Mouse (Mus musculus): Measurements from ENCODE around the gene Zswim1. TPM values are rescaled to one million over a fixed set of nuclear protein-coding genes. Genes with fewer than 3 reads are reported as not detected.
A peak's percentile ranks its signal among the peaks of the same experiment; 100 is the strongest.

The Zswim1 gene
- 21.5 and 22.6 TPM in 2 replicates for total RNA-seq (2012; rRNA removed)

DNA sequence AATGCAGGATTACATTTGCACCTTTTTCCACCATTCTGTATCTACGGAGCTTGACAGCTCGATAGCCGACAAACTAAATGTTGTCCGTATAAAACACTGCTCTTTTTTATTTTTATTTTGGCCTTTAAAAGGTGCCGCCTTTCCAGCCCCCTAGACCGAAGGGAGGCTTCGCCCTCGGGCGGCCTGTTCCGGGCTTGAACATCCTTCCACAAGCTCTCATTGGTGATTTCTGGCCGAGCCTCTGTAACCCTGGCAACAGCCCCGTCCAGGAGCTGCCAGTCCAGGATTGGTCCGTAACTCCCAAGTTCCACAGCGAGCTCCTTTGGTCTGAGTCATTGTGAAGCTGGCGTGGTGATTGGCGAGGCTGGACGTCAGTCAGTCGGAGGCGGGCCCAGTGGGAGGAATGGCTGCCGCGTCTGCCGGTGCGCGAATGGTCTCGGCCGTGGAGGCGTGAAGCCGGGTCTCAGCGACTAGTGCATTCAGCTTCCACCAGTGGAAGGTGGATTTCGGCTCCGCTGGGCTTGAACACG is at the start of gene Zswim1:
Gene Zswim1 (plus strand): TSS at position 51 of the 530 bp plus-strand sequence.
- DNase-seq (ENCODE audit: low read depth, low spot score), result peak; percentile 97
- TF ChIP-seq ZNF384 (IDR thresholded peaks at IDR 0.05; ENCODE audit: low read depth, low read length), result no peak
- TF ChIP-seq HCFC1 (IDR thresholded peaks at IDR 0.05; ENCODE audit: borderline replicate concordance, insufficient read depth, low read length), result 0 out of 2 replicates have a peak, but pooled peaks have one; percentile 32
- H3K9ac ChIP-seq (ENCODE audit: insufficient read depth, low read depth, low read length, poor library complexity, severe bottlenecking), result peak within 1 kb of the TSS; percentile 99
- peaks cover 43% of the 10 kb centered on the region for H3K36me3 ChIP-seq (ENCODE audit: control insufficient read depth, insufficient read depth, low read length, poor library complexity, severe bottlenecking)
- peak within 1 kb of the TSS; percentile 99 for H3K27ac ChIP-seq (ENCODE audit: insufficient read depth, low read depth, low read length, poor library complexity, severe bottlenecking)
- peaks cover 10 to 35% of the 10 kb centered on the region in 2 experiments for H3K4me1 ChIP-seq (ENCODE audit: control insufficient read depth in 2 of 2, insufficient read depth in 2 of 2, low read length in 2 of 2, poor library complexity in 1 of 2)
- H3K9me3 ChIP-seq (ENCODE audit: control insufficient read depth, insufficient read depth, low read depth, low read length), result no peaks in the 10 kb centered on the region
- peak within 1 kb of the TSS; percentile 86 to 98 for H3K4me3 ChIP-seq (ENCODE audit: insufficient read depth in 1 of 2, low read depth in 1 of 2, low read length in 2 of 2, poor library complexity in 1 of 2, severe bottlenecking in 1 of 2)
- in situ Hi-C loops (cut with MboI; ENCODE audit: low sequenced_read_pairs in 2 of 2, unreplicated experiment in 2 of 2), result no loop called here

DNA sequence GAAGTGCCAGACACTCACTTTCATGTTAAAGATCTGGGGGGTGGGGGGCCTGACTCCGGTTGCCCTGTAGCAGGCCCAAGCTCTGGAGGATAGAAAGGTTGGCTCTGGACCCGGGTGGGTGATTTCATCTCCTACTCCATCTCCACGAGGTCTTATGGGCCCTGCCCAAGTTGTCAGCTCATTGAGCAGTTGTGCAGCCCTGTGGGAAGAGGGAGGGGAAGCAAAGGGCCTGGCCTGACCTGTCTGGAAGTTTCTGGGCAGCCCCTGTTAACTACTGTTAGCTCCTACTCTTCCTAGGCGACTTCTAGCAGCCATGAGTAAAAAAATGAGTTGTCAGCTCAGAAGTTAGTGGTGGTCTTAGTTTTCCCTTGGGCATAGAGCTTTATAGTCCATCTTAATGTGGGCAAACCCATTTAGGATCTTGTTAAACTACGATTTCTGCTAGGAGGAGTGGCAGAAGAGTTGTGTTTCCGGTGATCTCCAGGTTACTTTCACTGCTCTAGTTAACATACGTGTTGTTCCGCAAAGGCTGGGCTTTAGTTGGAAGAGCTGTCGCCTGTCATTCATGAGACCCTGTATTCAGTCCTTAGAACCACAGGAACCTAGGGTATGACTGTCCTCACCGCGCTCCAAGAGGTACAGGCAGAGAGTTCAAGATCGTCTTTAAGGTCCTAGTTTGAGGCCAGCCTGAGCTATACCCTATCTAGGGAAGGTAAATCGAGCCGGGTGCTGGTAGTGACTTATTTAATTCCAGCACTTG is 49.1 kb upstream of the Zswim1 start:
- Histone ChIP-seq H3K27ac (ENCODE audit: insufficient read depth, low read depth, low read length, poor library complexity, severe bottlenecking) (no peak overlapping the region), H3K4me1 (ENCODE audit: control insufficient read depth in 2 of 2, insufficient read depth in 2 of 2, low read length in 2 of 2, poor library complexity in 1 of 2) (peaks cover 0 to 16% of the 10 kb centered on the region in 2 experiments; a peak in 2 of 4 replicates), H3K9ac (ENCODE audit: insufficient read depth, low read depth, low read length, poor library complexity, severe bottlenecking) (no peak overlapping the region), H3K36me3 (ENCODE audit: control insufficient read depth, insufficient read depth, low read length, poor library complexity, severe bottlenecking) (peaks cover 25% of the 10 kb centered on the region), H3K9me3 (ENCODE audit: control insufficient read depth, insufficient read depth, low read depth, low read length) (no peaks in the 10 kb centered on the region), H3K4me3 (ENCODE audit: insufficient read depth in 1 of 2, low read depth in 1 of 2, low read length in 2 of 2, poor library complexity in 1 of 2, severe bottlenecking in 1 of 2) (no peak overlapping the region)
- TF ChIP-seq MAFK (IDR thresholded peaks at IDR 0.05; ENCODE audit: insufficient read depth, low read depth, low read length) (no peak), CHD2 (IDR thresholded peaks at IDR 0.05; ENCODE audit: low read depth, low read length) (no peak), ZNF384 (IDR thresholded peaks at IDR 0.05; ENCODE audit: low read depth, low read length) (no peak), ZC3H11A (IDR thresholded peaks at IDR 0.05; ENCODE audit: borderline replicate concordance, low read depth, low read length) (no peak), HCFC1 (IDR thresholded peaks at IDR 0.05; ENCODE audit: borderline replicate concordance, insufficient read depth, low read length) (no peak)
- in situ Hi-C loops (cut with MboI; ENCODE audit: low sequenced_read_pairs in 2 of 2, unreplicated experiment in 2 of 2), result no loop called here
- no peak for DNase-seq (ENCODE audit: low read depth, low spot score)

DNA sequence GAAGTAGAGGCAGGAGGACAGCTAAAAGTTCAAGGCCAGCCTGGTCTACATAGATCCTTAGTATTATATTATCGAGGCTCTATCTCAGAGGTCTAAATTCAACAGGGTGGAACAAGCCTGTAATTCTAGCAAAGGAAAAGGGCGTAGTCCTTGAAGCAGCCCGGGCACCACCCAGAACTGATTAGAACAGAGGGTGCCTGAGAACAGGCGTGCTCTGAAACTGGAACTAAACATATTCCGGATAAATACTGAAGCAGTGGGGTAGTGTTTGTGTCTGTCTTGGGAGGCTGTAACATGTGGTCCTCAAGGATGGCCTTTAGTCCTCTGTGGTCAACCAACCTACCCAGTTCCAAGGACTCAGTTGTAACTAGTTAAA is 48.5 kb upstream of the Zswim1 start:
- Histone ChIP-seq H3K27ac (ENCODE audit: insufficient read depth, low read depth, low read length, poor library complexity, severe bottlenecking) (no peak overlapping the region), H3K9ac (ENCODE audit: insufficient read depth, low read depth, low read length, poor library complexity, severe bottlenecking) (no peak overlapping the region), H3K4me3 (ENCODE audit: insufficient read depth in 1 of 2, low read depth in 1 of 2, low read length in 2 of 2, poor library complexity in 1 of 2, severe bottlenecking in 1 of 2) (no peak overlapping the region), H3K36me3 (ENCODE audit: control insufficient read depth, insufficient read depth, low read length, poor library complexity, severe bottlenecking) (peaks cover 25% of the 10 kb centered on the region), H3K9me3 (ENCODE audit: control insufficient read depth, insufficient read depth, low read depth, low read length) (no peaks in the 10 kb centered on the region), H3K4me1 (ENCODE audit: control insufficient read depth in 2 of 2, insufficient read depth in 2 of 2, low read length in 2 of 2, poor library complexity in 1 of 2) (peaks cover 0 to 16% of the 10 kb centered on the region in 2 experiments; a peak in 2 of 4 replicates)
- no peak for TF ChIP-seq CHD2 (IDR thresholded peaks at IDR 0.05; ENCODE audit: low read depth, low read length)
- TF ChIP-seq MAFK (IDR thresholded peaks at IDR 0.05; ENCODE audit: insufficient read depth, low read depth, low read length), result no peak
- TF ChIP-seq ZNF384 (IDR thresholded peaks at IDR 0.05; ENCODE audit: low read depth, low read length), result no peak
- no peak for TF ChIP-seq ZC3H11A (IDR thresholded peaks at IDR 0.05; ENCODE audit: borderline replicate concordance, low read depth, low read length)
- in situ Hi-C loops (cut with MboI; ENCODE audit: low sequenced_read_pairs in 2 of 2, unreplicated experiment in 2 of 2), result no loop called here
- no peak for DNase-seq (ENCODE audit: low read depth, low spot score)

DNA sequence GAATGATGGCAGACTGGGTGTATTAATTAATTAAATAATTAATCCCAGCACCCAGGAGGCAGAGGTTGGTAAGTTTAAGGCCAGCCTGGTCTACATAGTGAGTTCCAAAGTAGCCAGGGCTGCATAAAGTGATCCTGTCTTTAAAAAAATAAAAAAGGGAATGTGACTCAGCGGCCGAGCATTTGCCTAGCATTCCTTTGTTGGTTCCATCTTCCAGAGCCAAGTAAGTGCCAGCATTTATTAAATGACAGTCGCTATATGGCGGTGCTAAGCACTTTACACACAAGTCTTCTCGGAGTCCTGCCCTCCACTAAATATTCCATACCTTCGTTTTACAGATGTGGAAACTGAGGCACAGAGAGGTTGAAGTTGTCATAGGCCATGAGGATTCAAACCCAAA is 46.4 kb upstream of the Zswim1 start:
- in situ Hi-C loops (cut with MboI; ENCODE audit: low sequenced_read_pairs in 2 of 2, unreplicated experiment in 2 of 2), result no loop called here
- H3K36me3 ChIP-seq (ENCODE audit: control insufficient read depth, insufficient read depth, low read length, poor library complexity, severe bottlenecking), result peaks cover 19% of the 10 kb centered on the region
- TF ChIP-seq ZC3H11A (IDR thresholded peaks at IDR 0.05; ENCODE audit: borderline replicate concordance, low read depth, low read length), result no peak
- no peak for TF ChIP-seq HCFC1 (IDR thresholded peaks at IDR 0.05; ENCODE audit: borderline replicate concordance, insufficient read depth, low read length)
- TF ChIP-seq MAFK (IDR thresholded peaks at IDR 0.05; ENCODE audit: insufficient read depth, low read depth, low read length), result no peak
- H3K4me3 ChIP-seq (ENCODE audit: insufficient read depth in 1 of 2, low read depth in 1 of 2, low read length in 2 of 2, poor library complexity in 1 of 2, severe bottlenecking in 1 of 2), result no peak overlapping the region
- no peak overlapping the region for H3K9ac ChIP-seq (ENCODE audit: insufficient read depth, low read depth, low read length, poor library complexity, severe bottlenecking)
- no peak overlapping the region for H3K27ac ChIP-seq (ENCODE audit: insufficient read depth, low read depth, low read length, poor library complexity, severe bottlenecking)
- H3K9me3 ChIP-seq (ENCODE audit: control insufficient read depth, insufficient read depth, low read depth, low read length), result no peaks in the 10 kb centered on the region
- H3K4me1 ChIP-seq (ENCODE audit: control insufficient read depth in 2 of 2, insufficient read depth in 2 of 2, low read length in 2 of 2, poor library complexity in 1 of 2), result peaks cover 0 to 15% of the 10 kb centered on the region in 2 experiments; a peak in 2 of 4 replicates
- DNase-seq (ENCODE audit: low read depth, low spot score), result no peak

All from ES-E14 (cell line).